Mouse (Mus musculus) CH12.LX (cell line): ENCODE data around the gene Pak3.

Source experiments
- BHLHE40 ChIP-seq: IDR thresholded peaks from 2 replicates; pipeline ENCODE4 v1.6.1; 2011; ENCODE audit warnings: mild to moderate bottlenecking, low read depth, low read length, improper control_type of control experiment
- CHD2 ChIP-seq: IDR thresholded peaks from 2 replicates; pipeline ENCODE4 v1.6.1; 2011; ENCODE audit warnings: low read length, improper control_type of control experiment
- CTCF ChIP-seq, 2 experiments: IDR thresholded peaks in 1 of 2; conservative IDR thresholded peaks in 1 of 2; 2 replicates each; pipeline ENCODE4 v1.5.1; 2011 to 2012; ENCODE audit warnings: low read depth in 2 of 2, low read length in 2 of 2, improper control_type of control experiment in 1 of 2, inconsistent platforms in 1 of 2, mild to moderate bottlenecking in 1 of 2, moderate library complexity in 1 of 2
- E2F4 ChIP-seq: IDR thresholded peaks from 2 replicates; pipeline ENCODE4 v1.6.1; 2011; ENCODE audit warnings: low read depth, low read length, improper control_type of control experiment; ENCODE audit not compliant: insufficient replicate concordance
- EP300 ChIP-seq: IDR thresholded peaks from 2 replicates; pipeline ENCODE4 v1.6.1; 2011; ENCODE audit warnings: low read length, improper control_type of control experiment
- ETS1 ChIP-seq: conservative IDR thresholded peaks from 2 replicates; pipeline ENCODE4 v1.6.1; 2012; ENCODE audit warnings: low read depth, mild to moderate bottlenecking, inconsistent platforms, low read length, improper control_type of control experiment, moderate library complexity
- MAFK ChIP-seq: IDR thresholded peaks from 2 replicates; pipeline ENCODE4 v1.6.1; 2011; ENCODE audit warnings: low read length, improper control_type of control experiment; ENCODE audit not compliant: insufficient replicate concordance
- MEF2A ChIP-seq: IDR thresholded peaks from 2 replicates; pipeline ENCODE4 v1.6.1; 2014; ENCODE audit warnings: low read depth, mild to moderate bottlenecking, inconsistent platforms, low read length, improper control_type of control experiment, borderline replicate concordance
- MXI1 ChIP-seq: IDR thresholded peaks from 2 replicates; pipeline ENCODE4 v1.6.1; 2011; ENCODE audit warnings: mild to moderate bottlenecking, low read depth, low read length, improper control_type of control experiment
- PAX5 ChIP-seq: IDR thresholded peaks from 2 replicates; pipeline ENCODE4 v1.6.1; 2012; ENCODE audit warnings: low read length, inconsistent platforms, mixed read lengths
- POLR2A ChIP-seq: IDR thresholded peaks from 2 replicates; pipeline ENCODE4 v1.6.1; 2011; ENCODE audit warnings: low read depth, mild to moderate bottlenecking, improper control_type of control experiment, low read length
- TBP ChIP-seq: conservative IDR thresholded peaks from 2 replicates; pipeline ENCODE4 v1.6.1; 2011; ENCODE audit warnings: low read depth, low read length, improper control_type of control experiment
- TCF12 ChIP-seq: IDR thresholded peaks from 2 replicates; pipeline ENCODE4 v1.6.1; 2014; ENCODE audit warnings: low read depth, mild to moderate bottlenecking, inconsistent platforms, low read length, improper control_type of control experiment

DNA sequence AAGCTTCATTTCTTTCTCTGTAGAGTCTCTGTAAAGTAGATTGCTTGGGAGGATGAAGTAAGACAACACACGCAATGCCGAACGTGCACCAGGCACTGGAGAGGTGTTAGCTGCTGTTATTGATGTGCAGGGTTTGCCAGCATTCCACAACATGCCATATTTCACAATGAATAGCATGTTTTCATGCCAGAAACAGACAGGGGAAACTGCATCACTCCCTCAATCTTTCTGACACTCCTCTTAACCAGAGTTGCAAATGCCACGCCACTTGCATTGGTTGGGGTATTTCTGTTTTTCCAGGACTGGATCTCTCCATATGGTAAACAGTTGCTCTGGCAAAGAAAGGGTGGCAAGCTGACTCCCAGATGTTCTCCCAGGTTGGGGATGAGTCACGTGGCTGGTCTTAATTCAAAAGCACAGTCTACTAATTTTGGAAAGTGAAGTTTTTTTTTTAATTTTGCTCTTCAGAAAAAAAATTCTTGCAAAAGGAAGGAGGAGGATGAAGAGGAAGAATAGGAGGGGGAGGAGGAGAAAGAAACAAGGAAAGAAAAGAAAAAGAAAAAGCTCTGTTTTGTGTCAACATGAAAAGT is 16.5 kb upstream of the Pak3 start:
- no peak for TF ChIP-seq POLR2A
- no peak for TF ChIP-seq CTCF (conservative IDR thresholded peaks at IDR 0.05 in 1 of 2, IDR thresholded peaks at IDR 0.05 in 1 of 2; ENCODE audit: low read depth in 2 of 2, low read length in 2 of 2)
- TF ChIP-seq E2F4: no peak
- no peak for TF ChIP-seq MXI1
- TF ChIP-seq TCF12: no peak
- TF ChIP-seq PAX5: no peak
- no peak for TF ChIP-seq ETS1
- no peak for TF ChIP-seq MEF2A
- TF ChIP-seq EP300: no peak
- TF ChIP-seq MAFK: no peak
- TF ChIP-seq CHD2: no peak
- TF ChIP-seq TBP: no peak
- 0 out of 2 replicates have a peak, but pooled peaks have one; percentile 23 for TF ChIP-seq BHLHE40
